Mouse (Mus musculus) testis, postnatal 10 days (tissue): ENCODE measurements around the gene Zfp148.

ENCODE experiments used
- DNase-seq: peaks from one replicate; pipeline ENCODE4 v3.0.0; 2021; ENCODE audit warnings: low spot score

Zfp148 gene

DNA sequence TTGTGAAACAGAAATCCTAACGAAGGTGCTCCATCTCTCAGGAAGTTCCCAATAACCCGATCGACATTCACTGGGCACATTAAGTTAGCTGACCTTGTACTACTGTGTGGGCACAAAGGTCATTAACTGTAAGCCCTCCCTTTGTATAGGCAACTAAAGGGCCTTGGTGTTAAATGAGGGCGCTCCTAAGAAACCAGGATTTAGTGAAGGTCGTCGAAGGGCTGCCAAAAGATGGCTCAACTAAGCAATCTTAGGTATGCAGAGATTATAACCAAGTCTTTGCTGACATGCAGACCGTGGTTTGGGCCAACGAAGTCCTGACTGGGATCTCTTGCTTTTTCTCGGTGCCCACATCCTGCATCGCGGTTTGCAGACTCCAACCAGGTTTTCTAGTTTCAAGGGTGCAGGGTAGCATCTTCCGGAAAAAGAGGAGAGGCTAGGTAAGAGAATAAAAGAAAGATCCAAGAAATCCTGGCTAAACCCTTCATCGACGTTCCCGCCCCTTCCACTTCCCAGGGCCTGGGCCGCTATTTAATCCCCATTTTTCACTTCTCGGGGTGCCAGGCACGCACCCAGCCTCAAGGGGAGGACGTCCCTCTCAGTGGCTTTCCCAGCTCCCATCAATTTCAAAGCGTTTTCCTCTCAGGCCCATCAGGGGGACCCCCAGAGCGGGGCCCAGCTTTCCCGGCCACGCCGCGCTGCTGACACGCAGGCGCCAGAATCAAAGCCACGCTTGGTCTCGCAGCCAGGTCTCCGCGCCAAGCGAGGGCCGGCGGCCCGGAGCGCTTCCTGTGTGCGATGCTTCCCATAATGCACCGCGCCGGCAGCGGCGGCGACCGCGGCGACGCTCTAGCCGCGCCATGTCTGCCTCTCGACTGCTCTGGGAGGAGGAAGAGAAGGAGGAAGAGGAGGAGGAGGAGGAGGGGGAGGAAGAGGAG, at the start of gene Zfp148:
TSS of gene Zfp148 (plus strand) at position 893 of the 938 bp plus-strand sequence.
- DNase-seq = peak; percentile 96

DNA sequence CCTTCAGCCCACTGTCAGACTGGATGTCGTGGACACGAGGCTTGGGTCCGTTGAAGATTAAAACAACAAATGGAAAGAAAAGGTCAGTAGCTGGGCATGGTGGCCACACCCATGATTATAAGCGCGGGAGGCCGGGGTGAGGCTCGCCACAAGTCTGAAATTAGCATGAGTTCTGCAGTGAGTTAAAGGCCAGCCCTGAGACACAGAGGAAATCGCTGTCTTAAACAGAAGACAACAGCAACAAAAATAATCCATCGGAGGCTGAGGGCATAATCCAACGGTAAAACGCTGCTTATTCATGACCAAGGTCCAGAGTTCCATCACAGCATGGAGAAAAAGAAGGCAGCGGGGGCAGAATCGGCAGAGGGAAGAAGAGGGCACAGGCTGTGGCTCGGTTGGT, 47.6 kb upstream of the Zfp148 start:
- no peak for DNase-seq

DNA sequence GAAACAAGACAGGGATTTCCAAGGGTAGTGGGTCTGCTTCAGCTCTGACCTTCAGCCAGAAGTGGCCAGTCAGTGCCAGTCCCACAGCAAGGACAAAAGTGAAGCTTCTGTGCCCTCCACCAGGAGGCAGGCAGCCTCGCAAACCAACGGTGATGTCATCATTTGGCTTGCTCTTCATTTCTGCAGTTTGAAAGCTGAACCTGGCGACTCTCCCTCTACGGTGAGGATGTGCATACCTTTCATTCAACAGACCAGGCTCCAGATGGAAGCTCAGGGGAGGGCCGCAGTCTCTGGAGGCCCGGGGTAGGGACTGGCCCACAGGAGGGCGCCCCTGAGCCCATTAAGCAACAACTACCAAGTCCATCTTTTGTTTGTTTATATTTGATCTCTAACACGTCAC, 43.5 kb upstream of the Zfp148 start:
- peak; percentile 88 for DNase-seq

DNA sequence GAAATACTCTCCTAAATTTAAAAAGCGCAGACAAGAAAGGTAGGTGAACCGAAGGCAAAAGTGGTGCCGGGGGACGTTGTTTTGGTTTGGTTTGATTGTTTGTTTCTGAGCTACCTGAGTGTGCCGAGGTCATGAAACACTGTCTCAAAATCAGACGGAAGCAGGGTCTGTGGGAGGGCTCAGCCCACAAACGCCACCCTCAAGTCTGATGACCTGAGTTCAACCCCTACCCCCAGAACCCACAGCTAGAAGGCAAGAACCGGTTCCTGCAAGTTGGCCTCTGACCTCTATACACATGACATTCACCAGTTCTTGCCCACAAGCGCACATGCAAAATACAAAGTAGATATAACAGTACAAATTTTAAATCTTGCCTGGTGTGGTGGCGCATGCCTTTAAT, 43.0 kb upstream of the Zfp148 start:
- no peak for DNase-seq

DNA sequence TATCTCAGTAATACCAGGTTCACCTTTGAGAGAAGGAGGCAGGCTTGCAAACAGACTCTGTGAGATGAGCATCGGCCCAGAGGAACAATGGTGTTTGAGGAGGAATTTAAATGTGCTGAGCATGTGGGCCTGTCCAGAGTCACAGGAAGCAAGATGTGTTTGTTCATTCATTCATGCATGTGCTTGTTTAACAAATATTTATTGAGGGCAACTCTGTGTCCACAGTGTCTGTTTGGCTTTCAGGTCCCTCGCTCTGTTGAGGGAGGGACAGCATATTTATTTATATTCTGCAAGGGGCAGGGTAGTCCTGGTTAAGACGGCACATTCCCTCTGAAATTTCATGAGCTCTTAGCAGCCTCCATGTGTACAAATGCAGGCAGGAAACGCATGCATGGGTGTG, 42.1 kb upstream of the Zfp148 start:
- DNase-seq = no peak

DNA sequence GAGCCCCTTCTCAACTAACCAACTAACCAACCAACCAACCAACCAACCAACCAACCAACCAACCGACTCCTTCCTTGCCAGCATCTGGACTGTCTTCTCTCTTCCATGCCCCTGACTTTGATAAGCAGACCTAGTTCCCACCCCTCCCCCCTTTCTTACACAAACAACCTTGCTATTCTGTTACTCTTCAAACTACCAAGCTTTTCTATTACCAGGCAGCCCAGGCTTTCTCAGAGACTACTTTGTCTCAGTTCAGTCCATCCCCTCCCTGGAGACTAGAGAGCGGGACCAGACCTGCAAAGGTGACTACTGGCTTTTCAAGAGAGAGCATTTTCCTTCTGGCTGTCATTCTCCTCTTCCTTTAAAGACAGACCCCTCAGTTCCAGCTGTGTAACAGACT, 41.2 kb upstream of the Zfp148 start:
- DNase-seq = no peak

DNA sequence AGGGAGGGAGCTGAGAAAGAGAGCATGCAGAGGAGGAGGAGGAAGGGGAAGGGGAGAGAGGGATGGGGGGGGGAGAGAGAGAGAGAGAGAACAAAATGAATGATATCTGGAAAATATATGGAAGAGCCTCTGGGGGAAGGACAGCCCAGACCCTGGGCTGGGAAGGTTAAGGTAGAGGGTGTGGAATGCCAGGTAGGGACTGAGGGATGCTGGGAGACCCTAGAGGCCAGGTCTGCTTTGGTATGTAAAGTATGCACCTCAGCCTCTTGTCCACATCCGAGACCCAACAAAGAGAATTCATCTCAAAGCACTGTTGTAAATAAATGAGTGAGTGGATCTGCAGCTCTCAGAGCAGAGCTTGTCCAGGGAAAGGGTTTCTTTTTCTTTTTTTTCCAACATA, 38.3 kb upstream of the Zfp148 start:
- no peak for DNase-seq

DNA sequence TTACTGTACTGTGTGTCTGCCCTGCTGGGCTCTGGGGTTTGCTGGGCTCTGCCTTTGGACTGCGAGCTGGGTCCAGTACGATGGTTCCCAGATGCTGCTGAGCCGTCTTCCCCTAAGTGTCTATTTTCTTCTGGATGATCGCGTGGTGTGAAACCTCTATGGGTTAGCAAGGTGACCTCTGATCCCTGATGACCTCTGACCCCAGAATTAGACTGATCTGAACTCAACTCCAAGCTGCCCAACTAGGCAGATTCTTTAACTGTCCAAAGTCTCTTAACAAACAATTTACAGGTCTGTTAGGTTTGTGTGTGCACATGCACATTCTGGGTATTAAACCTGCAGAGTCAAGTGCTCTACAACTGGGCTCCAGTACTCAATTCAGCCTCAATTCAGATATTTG, 37.5 kb upstream of the Zfp148 start:
- no peak for DNase-seq

DNA sequence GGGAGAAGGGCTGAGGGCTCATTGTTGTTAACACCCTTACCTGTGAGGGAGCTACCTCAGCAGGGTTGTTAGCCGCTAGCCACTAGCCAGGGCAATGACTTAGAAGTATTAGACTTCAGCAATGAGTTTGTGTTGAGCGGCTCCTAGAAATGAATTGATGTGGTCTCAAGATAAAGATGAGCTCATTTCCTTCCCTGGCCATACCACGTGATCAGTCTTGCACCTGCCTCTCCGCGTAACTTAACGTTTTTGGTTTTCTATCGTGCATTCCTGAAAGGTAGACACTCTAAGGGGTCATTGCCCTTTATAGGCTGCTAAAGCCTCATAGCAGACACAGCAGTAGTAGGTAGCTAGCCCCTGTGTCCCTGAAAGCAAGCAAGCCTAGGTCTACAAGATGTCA, 37.0 kb upstream of the Zfp148 start:
- no peak for DNase-seq

DNA sequence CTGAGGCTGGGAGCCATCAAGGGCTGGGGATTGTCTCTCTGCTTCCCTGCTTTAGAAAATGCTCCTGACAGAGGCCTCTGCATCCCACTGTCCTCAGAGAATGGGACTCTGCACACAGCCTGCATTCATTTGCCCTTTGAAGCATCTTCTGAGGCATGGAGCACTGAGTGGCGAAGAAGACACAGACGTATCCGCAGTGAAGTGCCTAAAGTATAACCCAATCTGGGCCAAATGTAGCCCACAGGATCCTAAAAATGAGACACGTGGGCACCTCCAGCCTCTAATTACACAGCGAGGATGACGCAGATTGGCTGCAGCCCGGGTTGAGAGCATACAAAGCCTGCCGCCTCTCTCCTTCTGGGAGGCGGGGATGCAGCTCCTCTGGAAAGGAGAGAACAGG, 36.3 kb upstream of the Zfp148 start:
- no peak for DNase-seq

DNA sequence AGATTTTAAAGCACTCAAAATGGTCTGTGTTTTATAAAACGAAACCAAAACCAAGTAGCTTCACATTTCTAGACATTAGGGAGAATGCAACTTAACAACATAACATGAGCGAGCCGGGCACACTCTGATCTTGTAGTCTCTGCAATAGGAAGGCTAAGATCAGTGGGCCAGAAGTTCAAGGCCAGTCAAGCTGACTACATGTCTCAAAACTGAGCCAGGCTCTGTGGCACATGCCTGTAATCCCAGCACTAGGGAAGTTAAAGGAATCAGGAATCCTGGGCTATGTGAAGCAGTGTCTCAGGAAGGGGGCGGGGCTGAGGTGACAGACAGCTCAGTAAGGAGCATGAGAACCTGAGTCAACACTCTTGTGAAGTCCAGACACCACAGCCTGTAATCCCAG, 35.8 kb upstream of the Zfp148 start:
- DNase-seq = peak; percentile 64

DNA sequence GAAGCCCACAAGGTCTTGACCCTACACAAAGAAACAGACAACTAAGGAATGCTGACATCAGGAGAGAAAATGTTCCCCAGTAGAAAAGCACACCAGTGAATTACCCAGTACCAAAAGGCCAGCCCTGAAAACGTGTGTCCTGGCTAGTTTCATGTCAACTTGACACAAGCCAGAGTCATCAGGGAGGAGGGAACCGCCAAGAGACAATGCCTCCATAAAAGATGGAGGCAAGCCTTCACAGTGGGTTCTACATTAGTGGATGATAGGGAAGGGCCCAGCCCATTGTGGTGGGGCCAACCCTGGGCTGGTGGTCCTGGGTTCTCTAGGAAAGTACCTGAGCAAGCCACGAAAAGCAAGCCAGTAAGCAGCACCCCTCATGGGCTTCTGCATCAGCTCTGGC, 34.3 kb upstream of the Zfp148 start:
- DNase-seq = no peak

DNA sequence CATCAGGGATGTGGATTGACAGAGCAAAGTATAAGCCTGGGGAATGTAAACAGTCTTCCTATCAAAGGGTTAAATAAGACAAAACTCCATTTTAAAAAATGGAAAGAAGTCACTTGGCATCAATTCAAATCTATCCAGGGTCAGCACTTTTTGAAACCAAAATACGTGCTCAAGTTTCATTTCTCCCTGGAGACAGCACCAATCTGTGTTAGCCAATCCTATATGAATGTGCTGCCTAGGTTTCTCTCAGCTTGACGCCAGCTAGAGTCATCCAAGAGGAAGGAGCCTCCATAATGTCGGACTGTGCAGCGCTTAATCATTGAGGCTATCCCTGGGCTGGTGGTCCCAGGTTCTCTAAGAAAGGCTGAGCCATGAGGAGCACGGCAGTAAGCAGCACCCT, 33.5 kb upstream of the Zfp148 start:
- DNase-seq = no peak

DNA sequence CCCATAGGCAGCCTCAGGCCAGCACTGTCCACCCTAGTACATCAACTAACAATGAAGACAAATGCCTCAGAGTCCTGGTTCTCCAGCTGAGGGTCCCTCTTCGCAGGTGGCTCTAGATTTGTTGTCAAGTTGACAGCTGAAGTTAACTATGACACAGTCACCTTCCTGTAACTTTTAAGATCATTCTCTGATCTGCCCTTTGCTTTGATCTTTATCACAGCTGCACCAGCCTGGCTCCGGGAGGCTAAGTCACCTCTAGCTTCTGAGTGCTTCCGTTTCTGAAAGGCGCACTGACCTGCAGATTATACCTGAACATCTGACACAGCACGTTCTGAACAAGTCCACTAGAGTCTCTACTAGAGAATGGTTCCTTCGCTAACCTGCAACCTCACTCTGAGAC, 22.8 kb upstream of the Zfp148 start:
- no peak for DNase-seq

DNA sequence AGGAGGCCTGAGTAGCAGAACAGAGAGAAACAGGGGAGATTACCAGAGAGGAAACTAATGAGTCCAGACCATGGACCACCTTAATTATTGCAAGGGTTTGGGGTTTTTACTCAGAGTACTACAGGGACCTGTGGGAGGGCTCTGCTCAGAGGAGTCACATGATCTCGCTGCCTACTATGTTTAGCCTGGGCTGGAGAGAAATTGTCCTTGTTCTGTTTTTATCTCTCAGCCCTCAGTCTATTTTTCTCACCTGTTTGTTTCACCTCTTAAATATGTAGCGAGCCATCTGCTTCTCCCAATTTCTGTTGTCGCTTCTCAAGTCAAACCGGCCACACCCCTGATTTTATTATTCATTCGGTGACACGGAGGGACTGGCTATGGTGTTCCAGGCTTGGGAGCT, 14.9 kb upstream of the Zfp148 start:
- no peak for DNase-seq

DNA sequence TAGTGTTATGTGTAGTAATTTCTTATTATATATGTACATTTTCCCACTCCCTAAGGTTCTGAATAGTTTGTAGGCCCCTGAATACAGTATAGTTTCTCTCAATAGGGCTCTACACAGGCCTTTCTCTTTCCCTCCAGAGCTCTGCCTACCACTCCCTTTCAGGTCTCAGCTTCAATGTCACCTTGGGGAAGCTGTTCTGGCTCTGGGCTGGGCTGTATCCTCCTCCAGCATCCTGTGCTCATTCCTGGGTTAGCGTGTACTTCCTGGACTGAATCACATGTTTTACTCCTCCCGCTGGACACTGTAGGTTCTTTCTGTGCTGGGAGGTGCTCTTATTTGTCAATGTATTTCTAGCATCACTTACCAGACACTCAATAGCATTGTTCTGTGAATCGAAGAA, 12.0 kb upstream of the Zfp148 start:
- no peak for DNase-seq

DNA sequence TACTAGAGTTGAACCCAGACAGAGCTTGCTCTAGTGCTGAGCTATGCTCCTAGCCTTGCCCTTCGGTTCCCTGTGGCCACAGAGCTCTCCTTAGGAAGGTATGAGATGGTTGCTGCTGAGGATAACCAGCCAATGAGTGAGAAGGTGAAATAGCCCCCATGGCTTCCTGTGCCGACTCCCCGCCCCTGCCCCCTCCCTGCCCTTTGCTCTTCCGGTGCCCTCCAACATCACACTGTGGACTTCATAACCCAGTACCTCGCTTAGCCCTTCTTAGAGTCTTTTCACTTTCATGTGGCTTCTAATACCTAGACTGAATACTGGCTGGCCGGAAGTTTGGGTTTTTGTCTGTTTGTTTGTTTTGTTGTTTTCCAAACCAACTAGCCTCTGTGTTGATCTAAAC, 9.8 kb upstream of the Zfp148 start:
- DNase-seq = no peak

DNA sequence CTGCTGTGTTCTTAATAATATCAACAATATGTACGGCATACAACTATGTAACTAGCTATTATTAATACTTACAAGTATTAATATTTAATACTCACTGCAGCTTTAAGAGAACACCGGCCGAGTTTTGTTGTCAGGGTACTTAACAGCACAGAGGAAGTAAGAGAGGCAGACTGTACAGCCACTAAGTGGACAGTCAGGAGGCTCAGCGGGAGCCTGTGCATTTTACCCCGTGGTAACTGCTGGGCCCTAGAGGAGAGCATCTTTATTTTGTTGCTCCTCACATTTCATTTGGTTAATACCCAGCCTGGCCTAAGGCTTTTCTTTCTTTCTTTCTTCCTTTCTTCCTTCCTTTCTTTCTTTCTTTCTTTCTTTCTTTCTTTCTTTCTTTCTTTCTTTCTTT, 8.0 kb upstream of the Zfp148 start:
- DNase-seq = no peak

DNA sequence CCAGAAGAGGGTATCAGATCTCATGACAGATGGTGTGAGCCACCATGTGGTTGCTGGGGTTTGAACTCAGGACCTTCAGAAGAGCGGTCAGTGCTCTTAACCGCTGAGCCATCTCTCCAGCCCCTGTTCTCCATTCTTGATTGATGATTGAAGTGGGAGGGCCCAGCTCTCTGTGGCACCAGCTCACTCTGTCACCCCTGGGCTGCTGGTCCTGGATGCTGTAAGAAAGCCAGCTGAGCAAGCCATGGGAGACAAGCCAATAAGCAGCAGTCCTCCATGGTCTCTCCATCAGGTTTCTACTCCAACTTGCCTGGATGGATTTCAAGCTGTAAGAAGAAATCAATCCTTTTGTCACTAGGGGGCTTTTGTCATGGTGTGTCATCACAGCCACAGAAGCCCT, 7.3 kb upstream of the Zfp148 start:
- no peak for DNase-seq

DNA sequence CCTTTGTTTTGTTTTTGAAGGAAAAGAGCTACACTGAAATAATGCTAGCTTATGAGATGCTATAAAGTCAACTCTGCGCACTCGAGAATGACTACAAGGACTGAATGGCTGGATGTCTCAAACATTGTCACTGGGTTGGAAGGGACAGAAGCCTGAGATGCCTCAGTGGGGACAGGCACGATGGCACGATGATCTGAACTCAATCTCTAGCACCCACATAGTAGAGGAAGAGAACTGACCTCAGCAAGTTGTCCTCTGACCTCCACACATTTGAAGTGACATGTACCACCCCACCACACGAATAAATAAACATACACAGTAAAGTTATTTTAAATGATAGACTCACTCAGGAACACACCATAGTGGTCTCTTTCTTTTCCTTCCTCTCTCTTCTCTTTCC, 4.4 kb upstream of the Zfp148 start:
- DNase-seq = no peak

DNA sequence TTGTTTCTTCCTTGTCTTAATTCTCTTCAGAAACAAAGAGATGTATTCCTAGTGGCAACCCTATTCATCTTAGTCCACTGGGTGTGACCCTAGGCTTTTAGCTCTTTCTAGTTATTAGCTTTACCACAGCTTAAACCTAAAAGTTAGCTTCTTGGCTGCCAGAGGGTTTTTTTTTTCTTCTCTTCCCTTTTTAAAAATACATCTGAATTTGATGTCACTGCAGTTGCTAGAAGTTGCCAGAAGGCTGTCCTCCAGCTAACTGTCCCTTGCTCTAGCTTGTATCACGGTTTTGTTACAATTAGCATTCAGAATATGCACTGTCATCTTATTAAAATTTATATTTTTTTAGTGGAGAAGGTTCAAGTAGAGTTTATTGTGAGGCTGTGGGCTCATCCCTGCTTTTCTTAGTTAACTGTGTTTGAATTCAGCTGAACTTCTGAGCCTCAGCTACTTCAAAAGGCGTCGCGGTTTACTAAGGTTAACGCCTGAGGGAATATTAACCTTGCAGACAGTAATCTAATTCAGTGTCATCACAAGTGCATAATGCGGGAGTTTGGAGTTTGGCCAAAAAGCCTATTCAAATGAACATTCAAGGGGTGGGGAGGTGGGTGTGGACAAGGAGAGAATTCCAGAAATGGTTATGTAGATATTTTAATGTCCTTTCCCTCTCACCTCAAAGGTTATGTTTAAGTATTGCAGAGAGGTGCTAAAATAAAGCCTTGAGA, 1.3 kb upstream of the Zfp148 start:
- no peak for DNase-seq

DNA sequence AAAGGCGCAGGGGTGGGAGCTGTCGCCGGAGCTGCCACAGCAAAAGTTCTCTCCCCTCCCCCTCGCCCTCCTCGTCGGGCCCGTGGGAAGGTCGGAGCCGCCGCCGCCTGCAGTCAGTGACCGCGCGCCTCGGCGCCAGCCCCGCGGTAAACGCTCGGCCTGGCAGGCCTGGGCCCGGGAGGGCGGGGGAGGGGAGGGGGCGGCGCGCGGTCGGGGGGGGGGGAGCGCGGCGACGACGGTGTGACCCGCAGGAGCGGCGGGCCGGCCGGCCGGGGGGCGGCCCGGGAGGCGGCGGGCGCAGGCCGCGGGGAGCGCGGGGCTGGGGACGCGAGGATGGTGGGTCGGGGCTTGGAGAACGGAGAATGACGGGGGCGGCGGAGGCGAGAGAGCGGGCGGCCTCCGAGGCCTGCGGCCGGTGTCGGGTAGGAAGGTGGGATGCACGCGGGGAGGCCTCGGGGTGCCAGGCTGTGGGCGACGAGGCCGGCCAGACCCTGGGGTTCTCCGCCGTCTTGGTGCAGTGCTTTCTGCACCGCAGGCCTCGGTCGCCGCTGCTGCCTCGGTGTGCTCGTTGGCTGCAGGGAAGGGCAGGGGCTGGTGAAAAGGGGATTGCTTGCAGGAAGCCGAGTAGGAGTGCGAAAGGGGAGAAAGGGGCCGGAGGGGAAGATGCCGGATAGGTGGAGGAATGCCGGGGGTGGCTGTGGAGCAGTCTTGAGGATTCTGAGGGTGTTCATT, 412 bp downstream of the Zfp148 start:
- peak; percentile 76 for DNase-seq
